Mouse (Mus musculus) small intestine, adult 2 months (tissue): Measurements from ENCODE around the gene Ttc4.

ENCODE experiments used
- CTCF ChIP-seq: fragments of 200-500 bp; IDR thresholded peaks from 2 replicates; pipeline ENCODE4 v1.5.1; 2012; ENCODE audit warnings: low read depth, mild to moderate bottlenecking, control low read depth, inconsistent platforms, low read length, moderate library complexity, mixed read lengths; ENCODE audit not compliant: insufficient replicate concordance, insufficient read length; ENCODE audit errors: extremely low read depth
- POLR2A ChIP-seq: fragments of 200-500 bp; IDR thresholded peaks from 2 replicates; pipeline ENCODE4 v1.6.1; 2012; ENCODE audit warnings: low read depth, mild to moderate bottlenecking, control low read depth, inconsistent platforms, low read length, moderate library complexity

DNA sequence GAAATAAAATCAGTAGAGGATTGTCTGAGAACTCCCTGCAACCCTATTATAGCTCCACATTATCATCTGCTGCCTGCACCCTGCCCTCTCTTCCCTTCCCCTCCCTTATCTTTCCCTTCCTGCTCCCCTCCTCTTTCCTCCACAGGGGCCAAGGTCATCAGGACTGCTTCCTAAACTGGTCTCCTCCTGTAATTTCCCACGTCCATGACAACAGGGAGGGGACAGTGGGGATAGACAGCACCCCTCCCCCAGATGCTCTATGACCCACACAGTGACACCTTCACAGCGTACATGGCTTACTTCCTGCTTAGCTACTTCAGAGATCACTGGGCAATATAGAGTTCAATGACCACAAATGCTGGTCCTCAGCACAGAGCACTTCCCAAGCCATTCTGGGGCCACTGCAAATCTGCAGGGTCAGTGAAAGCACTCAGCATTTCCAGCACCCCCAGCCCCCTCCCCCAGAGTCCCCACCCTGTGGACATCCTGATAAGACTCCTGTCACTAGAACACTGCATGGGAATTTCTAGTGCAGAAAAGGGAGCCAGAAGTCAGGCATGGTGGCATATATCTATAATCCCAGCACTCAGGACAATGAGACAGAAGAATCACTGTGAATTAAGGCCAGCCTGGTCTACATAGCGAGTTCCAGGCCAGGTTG is 10.0 kb upstream of the Ttc4 start:
- no peak for TF ChIP-seq POLR2A
- no peak for TF ChIP-seq CTCF
